Mouse (Mus musculus) forebrain, postnatal 0 days (tissue): Measurements from ENCODE around the gene Top3b. TPM values are rescaled to one million over a fixed set of nuclear protein-coding genes. Genes with fewer than 3 reads are reported as not detected.
A peak's percentile ranks its signal among the peaks of the same experiment; 100 is the strongest.

Source experiments
- ATAC-seq: fragments of 200-750 bp; cut with Nextera tagmentation; 2 replicates; pipeline ENCODE4 v1.8.0; 2017; ENCODE audit warnings: mild to moderate bottlenecking, moderate library complexity
- DNase-seq: peaks from one replicate; pipeline ENCODE4 v3.0.0-alpha.2; 2015
- H3K27ac ChIP-seq: fragments of 300-500 bp; sonication (generic); 2 replicates; pipeline ENCODE4 v1.5.1; 2014; ENCODE audit warnings: low read depth, mild to moderate bottlenecking, antibody characterized with exemption, low read length, moderate library complexity, mixed read lengths
- H3K27me3 ChIP-seq: fragments of 300-500 bp; sonication (generic); 2 replicates; pipeline ENCODE4 v1.6.1; 2014; ENCODE audit warnings: mild to moderate bottlenecking, low read length, mixed read lengths; ENCODE audit not compliant: insufficient read depth
- H3K36me3 ChIP-seq: fragments of 300-500 bp; sonication (generic); 2 replicates; pipeline ENCODE4 v1.6.1; 2014; ENCODE audit warnings: mild to moderate bottlenecking, moderate library complexity; ENCODE audit not compliant: insufficient read depth
- H3K4me1 ChIP-seq: fragments of 300-500 bp; sonication (generic); 2 replicates; pipeline ENCODE4 v1.6.1; 2014; ENCODE audit warnings: antibody characterized with exemption; ENCODE audit not compliant: insufficient read depth
- H3K4me2 ChIP-seq: fragments of 300-500 bp; sonication (generic); 2 replicates; pipeline ENCODE4 v1.6.1; 2014; ENCODE audit warnings: low read depth, mild to moderate bottlenecking, moderate library complexity
- H3K4me3 ChIP-seq: fragments of 300-500 bp; sonication (generic); 2 replicates; pipeline ENCODE4 v1.5.1; 2014; ENCODE audit warnings: low read depth, low read length, mixed read lengths
- H3K9ac ChIP-seq: fragments of 300-500 bp; sonication (generic); 2 replicates; pipeline ENCODE4 v1.6.1; 2014; ENCODE audit warnings: mild to moderate bottlenecking
- H3K9me3 ChIP-seq: fragments of 300-500 bp; sonication (generic); 2 replicates; pipeline ENCODE4 v1.6.1; 2016; ENCODE audit warnings: low read length
- CTCF ChIP-seq: sonication (generic); IDR thresholded peaks from 2 replicates; pipeline ENCODE4 v1.5.1; 2016; ENCODE audit warnings: antibody characterized with exemption, control low read depth, low read depth
- WGBS: fragments of 180-500 bp; shearing (Covaris S2); extraction: QIAGEN DNeasy Blood & Tissue Kit; methylation state at CpG from one replicate; pipeline ENCODE4 v1.1.7; 2014; 5-methylcytosine and 5-hydroxymethylcytosine counted together
- polyA plus RNA-seq: library from polyadenylated mRNA; unstranded; fragments of >200 nt; fragmentation: Nextera tagmentation; extraction: Ambion mirVana; gene quantifications from 2 replicates; pipeline ENCODE4 v1.2.1, GENCODE M21; 2015
- total RNA-seq: library from RNA; depleted of rRNA; stranded (reverse); fragments of >200 nt; gene quantifications from 2 replicates; pipeline ENCODE4 v1.2.3, GENCODE M21; 2014

The Top3b gene
- total and polyA plus RNA-seq, 2 experiments from 2014 or later: 52.5 to 74.3 TPM

GRCm38 (mm10) chr16:16896382-16897055 lies 26.0 kb downstream of the Top3b start, which contains the start of gene Ppm1f:
Gene Ppm1f (plus strand): TSS chr16:16896469.
- DNase-seq (peak; percentile 97), ATAC-seq (peak; percentile 96)
- Histone ChIP-seq H3K4me2 (peak within 1 kb of the TSS; percentile 81), H3K27me3 (no peaks in the 10 kb centered on the region), H3K36me3 (peaks cover 15% of the 10 kb centered on the region), H3K27ac (peak within 1 kb of the TSS; percentile 77), H3K9me3 (no peaks in the 10 kb centered on the region), H3K4me1 (peaks cover 13% of the 10 kb centered on the region; the same call in 1 of the 2 replicates), H3K9ac (peak within 1 kb of the TSS; percentile 77), H3K4me3 (peak within 1 kb of the TSS; percentile 68)
- TF ChIP-seq CTCF: peak; percentile 98
- under 1% methylated on average over 29 of the region's 29 CpGs for WGBS

- Histone ChIP-seq H3K27me3 (no peaks in the 10 kb centered on the region), H3K9ac (peak overlapping the region; percentile 77), H3K4me2 (peak overlapping the region; percentile 81), H3K4me3 (peak overlapping the region; percentile 68), H3K36me3 (peaks cover 10% of the 10 kb centered on the region), H3K27ac (peak overlapping the region; percentile 77), H3K4me1 (peaks cover 13% of the 10 kb centered on the region; the same call in 1 of the 2 replicates), H3K9me3 (no peaks in the 10 kb centered on the region)
- WGBS: 22% methylated on average over 10 of the region's 10 CpGs
- no peak for TF ChIP-seq CTCF
- no peak for DNase-seq
- no peak; the same call in 1 of the 2 replicates for ATAC-seq
Observed at GRCm38 (mm10) chr16:16897056-16897584, 26.6 kb downstream of the Top3b start.

GRCm38 (mm10) chr16:16902329-16902728 lies 31.8 kb downstream of the Top3b start:
- 85% methylated on average over 4 of the region's 4 CpGs for WGBS
- no peaks in the 10 kb centered on the region for H3K27me3 ChIP-seq
- TF ChIP-seq CTCF: no peak
- no peak overlapping the region for H3K4me3 ChIP-seq
- no peak overlapping the region for H3K9ac ChIP-seq
- H3K36me3 ChIP-seq: peaks cover 36% of the 10 kb centered on the region
- no peak for DNase-seq
- ATAC-seq: no peak
- no peak overlapping the region for H3K27ac ChIP-seq
- no peak overlapping the region for H3K4me2 ChIP-seq
- H3K9me3 ChIP-seq: no peaks in the 10 kb centered on the region
- H3K4me1 ChIP-seq: peaks cover 8% of the 10 kb centered on the region; the same call in 1 of the 2 replicates

DNA sequence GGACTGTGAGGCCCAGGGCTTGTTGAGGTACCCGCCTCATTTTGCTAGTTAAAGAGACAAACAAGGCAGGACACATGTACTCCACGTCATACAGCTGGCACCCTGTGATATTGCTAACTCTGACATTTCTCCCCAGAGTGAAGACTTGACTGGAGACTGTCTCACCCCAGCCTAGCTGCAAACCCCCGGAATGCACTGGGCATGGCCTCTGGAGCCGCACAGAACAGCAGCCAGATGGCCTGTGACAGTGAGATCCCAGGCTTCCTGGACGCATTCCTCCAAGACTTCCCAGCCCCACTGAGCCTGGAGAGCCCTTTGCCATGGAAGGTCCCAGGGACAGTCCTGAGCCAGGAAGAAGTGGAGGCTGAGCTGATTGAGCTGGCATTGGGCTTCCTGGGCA lies 32.7 kb downstream of the Top3b start:
- Histone ChIP-seq H3K27me3 (no peaks in the 10 kb centered on the region), H3K9me3 (no peaks in the 10 kb centered on the region), H3K27ac (no peak overlapping the region), H3K4me3 (no peak overlapping the region), H3K4me2 (no peak overlapping the region), H3K36me3 (peaks cover 43% of the 10 kb centered on the region), H3K9ac (no peak overlapping the region), H3K4me1 (no peaks in the 10 kb centered on the region; the same call in 1 of the 2 replicates)
- DNase-seq (no peak), ATAC-seq (no peak)
- WGBS: 90% methylated on average over 5 of the region's 5 CpGs
- TF ChIP-seq CTCF: no peak

DNA sequence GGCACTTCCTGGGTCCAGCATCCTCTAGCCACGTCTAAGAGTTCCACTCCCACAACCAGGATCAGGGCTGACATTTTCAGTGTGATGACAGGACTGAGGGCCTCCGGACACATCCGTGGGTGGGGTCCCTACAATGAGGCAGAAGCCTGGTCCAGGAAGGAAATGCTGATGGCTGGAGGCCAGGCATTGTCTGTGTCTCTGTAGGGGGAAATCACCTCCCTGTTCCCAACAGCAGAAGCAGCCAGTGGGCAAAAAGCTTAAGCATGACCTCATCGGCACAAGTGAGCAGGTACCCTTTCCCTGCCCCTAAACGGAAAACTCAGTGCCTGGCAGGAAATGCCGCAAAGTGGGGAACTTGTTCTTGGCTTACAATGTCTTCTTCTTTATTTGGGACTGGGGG lies 37.3 kb downstream of the Top3b start:
- H3K9me3 ChIP-seq: no peaks in the 10 kb centered on the region
- no peak for DNase-seq
- no peak overlapping the region for H3K4me2 ChIP-seq
- no peak overlapping the region for H3K4me3 ChIP-seq
- TF ChIP-seq CTCF: no peak
- no peaks in the 10 kb centered on the region for H3K27me3 ChIP-seq
- no peaks in the 10 kb centered on the region for H3K4me1 ChIP-seq
- H3K36me3 ChIP-seq: peaks cover 73% of the 10 kb centered on the region
- WGBS: 77% methylated on average over 6 of the region's 6 CpGs
- no peak overlapping the region for H3K9ac ChIP-seq
- H3K27ac ChIP-seq: no peak overlapping the region
- no peak for ATAC-seq

DNA sequence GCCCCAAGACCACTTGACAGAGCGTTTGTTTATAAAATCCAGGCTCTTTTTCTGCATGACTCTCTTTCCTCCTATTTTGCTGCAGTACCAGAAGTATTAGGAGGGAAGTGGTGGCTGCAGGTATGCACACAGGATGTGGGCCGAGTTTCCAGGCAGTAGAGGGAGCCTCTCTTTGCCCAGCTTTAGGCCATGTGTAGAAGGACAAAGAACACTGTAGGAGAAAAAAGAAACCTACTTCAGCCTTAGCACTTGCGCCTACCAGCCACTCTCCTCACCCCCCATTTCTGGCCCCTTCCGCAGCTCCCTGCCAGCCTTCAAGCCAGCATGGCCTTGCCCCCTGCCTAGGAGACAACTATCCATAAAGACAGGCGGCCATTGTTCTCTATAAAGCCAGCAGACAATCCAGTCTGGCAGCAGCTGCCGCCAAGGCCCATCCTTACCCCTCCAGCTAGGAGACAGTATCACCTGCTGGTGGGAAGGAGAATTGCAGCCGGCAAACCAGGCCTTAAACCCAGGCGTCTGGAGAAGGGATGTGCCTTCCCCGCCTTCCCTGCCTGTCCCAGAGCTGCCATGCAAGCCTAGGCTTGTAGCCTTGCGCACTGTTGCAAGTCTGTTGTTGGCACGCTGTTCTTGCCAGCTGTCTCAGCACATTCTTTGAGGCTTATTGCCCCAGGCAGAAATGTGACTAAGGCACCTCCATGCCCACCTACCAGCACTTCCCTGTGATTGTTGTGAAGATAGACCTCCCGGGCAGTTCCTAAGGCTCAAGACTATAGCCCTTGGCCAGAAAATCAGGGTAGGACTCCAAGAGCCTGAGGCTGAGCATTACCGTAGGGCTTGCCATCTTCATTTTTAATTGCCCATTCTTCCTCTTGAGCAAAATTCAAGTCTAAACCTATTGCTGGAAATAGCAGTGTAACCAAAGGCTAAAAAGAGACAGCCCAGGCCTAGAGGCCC lies 41.4 kb downstream of the Top3b start:
- DNase-seq: peak; percentile 84
- H3K4me2 ChIP-seq: no peak overlapping the region
- H3K27me3 ChIP-seq: no peaks in the 10 kb centered on the region
- WGBS: 25% methylated on average over 13 of the region's 13 CpGs
- peak; percentile 92 for TF ChIP-seq CTCF
- H3K4me1 ChIP-seq: no peaks in the 10 kb centered on the region
- ATAC-seq: peak; percentile 93
- peaks cover 76% of the 10 kb centered on the region for H3K36me3 ChIP-seq
- peak overlapping the region; percentile 74 for H3K27ac ChIP-seq
- H3K9ac ChIP-seq: no peak overlapping the region
- no peaks in the 10 kb centered on the region for H3K9me3 ChIP-seq
- no peak overlapping the region for H3K4me3 ChIP-seq
